Mouse (Mus musculus) cerebellum, postnatal 25 days (tissue): ENCODE results near the gene Ccnd2.

Source experiments
- DNase-seq, 2 experiments: peaks; one replicate each; pipeline ENCODE4 v3.0.0; 2021; ENCODE audit warnings: mixed read lengths in 2 of 2

The Ccnd2 gene

DNA sequence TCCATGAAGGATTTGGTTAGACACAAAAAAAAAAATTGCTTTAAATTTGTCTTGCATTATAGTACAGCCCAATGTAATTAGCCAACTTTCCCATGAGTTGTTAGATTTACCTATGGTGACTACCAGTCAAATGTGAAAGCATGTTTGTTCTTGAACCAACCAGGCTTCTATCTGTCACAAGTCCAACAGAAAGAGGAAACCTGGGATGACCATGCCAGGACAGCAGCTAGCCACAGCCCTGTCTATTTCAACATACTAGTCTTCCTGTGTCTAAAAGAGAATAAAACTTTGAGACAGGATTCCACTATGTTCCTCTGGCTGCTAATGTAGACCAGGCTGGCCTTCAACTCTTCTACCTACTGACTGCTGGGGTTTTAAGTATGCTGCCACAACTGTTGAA lies 44.6 kb downstream of the Ccnd2 start:
- DNase-seq: no peak

DNA sequence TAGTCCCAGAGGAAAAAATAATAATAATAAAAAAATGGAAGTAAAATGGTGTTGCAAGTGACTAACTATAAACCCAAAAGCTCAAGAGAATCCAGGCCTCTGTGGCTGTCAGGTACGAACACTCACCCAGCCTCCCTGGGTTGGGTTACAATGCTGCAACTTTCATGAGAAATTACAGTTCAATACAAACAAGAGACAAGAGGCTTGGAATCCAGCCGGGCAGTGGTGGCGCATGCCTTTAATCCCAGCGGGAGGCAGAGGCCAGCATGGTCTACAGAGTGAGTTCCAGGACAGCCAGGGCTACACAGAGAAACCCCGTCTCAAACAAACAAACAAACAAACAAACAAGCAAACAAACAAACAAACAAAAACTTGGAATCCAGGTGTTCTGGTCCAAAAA lies 45.3 kb downstream of the Ccnd2 start:
- no peak for DNase-seq

DNA sequence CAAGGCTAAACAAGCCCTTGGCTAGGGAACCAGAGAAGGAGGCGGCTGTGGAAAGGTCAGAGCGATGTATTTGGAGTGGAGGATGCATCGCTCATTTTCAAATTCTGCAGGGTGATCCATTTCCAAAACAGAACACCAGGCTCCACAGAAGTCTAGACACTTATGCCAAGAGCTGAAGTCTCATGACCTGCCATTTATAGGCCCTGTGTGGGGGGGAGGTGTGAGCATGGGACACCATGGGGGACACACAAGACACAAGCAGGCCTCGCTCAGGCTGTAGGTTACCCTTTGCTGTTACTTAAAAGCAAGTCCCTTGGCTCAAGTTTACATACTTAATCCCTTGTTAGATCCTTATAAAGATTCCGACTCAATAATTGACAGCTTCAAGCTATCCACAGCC lies 45.8 kb downstream of the Ccnd2 start:
- no peak for DNase-seq

DNA sequence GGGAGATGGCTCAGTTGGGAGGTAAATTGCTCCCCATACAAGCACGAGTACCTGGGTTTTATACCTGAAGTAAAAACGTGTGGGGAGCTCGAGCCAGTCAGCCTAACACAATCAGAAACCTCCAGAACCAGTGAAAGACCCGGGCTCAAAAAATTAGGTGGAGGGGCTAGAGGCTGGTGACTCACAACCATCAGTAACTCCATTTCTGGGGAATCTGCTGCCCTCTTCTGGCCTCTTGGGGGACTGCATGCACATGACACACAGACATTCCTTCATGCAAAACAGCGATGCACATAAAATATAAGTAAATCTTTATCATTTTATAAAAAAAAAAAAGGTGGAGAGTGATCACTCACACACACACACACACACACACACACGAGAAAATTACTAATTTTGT lies 46.9 kb downstream of the Ccnd2 start:
- DNase-seq: peak in 1 of 2 experiments; percentile 52

DNA sequence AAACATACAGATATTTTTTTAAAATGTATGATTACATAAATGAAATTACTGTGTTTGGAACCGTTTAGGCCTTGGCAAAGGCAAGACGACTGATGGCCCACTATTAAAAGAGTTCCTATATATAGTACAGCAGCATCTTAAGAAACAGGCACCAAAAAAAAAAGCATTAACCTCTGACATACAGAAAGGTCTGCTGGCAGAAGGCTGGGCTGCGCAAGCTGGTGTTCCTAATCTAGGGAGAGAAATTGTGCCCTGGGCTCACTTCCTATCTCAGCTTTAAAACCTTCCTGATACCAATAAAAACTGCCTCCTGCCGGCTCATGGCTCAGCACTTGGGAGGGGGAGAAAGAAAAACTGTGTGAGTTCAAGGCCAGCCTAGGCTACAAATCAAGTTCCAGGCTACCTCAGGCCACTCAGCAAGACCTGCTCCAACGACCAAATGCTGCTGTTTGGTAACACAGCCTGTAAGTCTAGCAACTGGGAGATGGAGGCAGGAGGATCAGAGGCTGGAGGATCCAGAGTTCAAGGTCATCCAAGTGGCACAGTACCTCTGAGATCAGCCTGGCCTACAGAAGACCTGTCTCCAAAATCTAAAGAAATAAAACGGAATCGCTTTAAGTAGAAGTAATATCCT lies 47.5 kb downstream of the Ccnd2 start:
- DNase-seq: no peak

DNA sequence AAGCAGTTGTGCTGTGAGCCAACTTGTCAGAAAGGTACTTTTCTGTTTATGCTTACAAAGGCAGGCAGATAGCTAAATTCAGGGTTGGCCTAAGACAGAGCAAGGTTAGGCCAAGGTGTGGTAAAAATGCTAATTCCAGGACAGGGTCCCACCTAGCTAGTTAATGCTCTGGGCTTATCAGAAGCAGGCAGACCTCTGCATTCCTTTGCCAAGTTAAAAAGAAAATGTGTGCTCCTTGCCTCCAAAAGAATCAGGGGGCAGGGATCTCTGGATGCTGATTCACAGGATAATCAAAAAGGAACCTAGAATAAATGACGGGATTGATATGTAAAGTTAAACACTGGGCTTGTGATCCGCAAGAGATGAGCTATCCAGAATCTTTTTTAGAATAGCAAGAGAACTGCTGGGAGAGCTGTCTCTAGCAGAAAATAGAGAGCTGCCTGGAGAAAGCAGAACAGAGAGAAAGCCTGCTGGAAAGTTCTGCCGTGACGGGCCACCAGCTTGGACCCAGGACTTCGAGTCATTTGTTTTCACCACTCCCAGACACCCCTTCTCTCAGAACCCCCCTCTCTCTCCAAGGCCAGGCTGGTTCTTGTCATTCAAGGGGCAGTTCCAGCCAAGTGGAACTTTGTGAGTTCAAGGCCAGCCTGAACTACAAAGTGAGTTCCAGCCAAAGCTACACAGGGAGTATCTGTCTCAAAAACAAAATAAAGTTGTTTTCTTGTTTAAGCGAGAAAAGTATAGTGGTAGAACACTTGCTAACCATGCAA lies 48.3 kb downstream of the Ccnd2 start:
- no peak for DNase-seq

DNA sequence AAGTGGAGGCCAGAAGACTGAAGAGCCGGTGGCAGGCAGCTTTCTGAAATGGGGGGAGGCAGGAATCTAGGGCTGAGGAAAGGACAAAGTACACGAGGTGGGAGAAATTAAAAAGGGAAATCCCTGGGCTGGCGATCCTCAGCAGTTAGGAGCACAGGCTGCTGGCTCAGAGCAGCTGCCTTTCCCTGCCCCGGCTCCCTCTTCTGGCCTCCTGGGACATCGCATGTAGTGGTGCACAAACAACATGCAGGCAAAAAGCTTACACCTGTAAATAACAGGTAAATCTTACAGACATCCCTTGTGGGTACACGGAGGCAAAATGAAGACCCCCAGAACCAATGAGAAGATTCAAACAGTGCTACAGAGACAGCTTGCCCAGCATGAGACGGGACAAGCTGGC lies 57.4 kb downstream of the Ccnd2 start:
- peak in 1 of 2 experiments; percentile 44 for DNase-seq

DNA sequence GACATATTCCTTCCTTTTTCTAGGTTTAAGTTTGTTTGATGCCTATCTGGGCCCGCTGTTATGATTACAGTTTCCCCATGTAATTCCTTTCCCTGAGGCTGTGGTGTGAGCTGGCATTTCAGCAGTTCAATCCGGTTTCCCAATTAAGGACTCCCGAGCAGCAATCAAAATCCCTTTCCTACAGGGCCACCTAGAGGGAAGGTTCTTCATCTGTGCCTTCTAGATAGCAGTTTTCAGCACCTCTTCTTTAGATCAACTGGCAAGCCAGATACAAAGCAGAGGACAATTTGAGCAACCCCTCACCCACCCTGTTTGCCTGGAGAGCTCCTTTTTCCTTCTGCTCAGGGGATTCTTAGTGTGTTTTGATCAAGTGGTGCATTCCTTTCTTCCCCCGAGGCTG lies 65.3 kb downstream of the Ccnd2 start:
- DNase-seq: peak in 1 of 2 experiments; percentile 66

DNA sequence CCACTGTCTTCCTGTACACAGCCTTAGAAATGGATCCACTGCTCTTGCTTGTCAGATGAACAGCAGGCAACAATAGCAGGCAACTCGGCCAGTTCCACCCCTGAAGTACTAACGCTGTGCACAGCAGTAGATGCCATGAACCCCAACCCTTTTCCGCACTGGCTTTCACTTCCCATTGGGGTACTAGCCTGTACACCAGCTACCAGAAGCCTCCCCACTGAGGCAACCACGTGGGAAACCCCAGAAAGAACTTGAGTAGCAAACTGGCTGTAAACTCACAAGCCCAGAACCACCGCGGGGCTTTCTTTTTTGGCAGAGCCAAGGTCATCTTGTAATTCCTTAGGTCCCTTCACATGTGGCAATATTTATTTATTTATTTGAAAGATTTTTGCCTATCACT lies 70.2 kb downstream of the Ccnd2 start:
- no peak for DNase-seq

DNA sequence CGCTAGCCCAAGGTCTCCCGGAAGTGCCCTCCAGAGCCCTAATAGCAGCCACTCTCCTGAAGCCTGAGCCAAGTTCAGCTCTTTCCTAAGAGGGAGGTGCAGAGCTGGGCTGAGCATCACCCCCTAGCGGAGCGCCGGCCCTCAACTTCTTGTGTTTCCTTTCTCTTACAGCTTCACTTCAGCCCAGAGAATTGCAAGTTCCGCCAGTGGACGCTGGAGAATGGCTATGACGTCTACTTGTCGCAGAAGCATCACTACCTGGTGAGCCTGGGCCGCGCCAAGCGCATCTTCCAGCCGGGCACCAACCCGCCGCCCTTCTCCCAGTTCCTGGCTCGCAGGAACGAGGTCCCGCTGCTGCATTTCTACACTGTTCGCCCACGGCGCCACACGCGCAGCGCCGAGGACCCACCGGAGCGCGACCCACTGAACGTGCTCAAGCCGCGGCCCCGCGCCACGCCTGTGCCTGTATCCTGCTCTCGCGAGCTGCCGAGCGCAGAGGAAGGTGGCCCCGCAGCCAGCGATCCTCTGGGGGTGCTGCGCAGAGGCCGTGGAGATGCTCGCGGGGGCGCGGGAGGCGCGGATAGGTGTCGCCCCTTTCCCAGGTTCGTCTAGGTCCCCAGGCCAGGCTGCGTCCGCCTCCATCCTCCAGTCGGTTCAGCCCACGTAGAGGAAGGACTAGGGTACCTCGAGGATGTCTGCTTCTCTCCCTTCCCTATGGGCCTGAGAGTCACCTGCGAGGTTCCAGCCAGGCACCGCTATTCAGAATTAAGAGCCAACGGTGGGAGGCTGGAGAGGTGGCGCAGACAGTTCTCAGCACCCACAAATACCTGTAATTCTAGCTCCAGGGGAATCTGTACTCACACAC lies 71.9 kb downstream of the Ccnd2 start:
- peak; percentile 77 to 80 for DNase-seq
